Mouse (Mus musculus) heart, adult 2 months (tissue): Measurements from ENCODE around the gene Bbs5. TPM values are rescaled to one million over a fixed set of nuclear protein-coding genes. Genes with fewer than 3 reads are reported as not detected.

ENCODE experiments used
- DNase-seq, 2 experiments: peaks; one replicate each; pipeline ENCODE4 v3.0.0; 2021
- H3K27ac ChIP-seq: fragments of 200-600 bp; 2 replicates; pipeline ENCODE4 v1.8.1; 2022
- H3K27me3 ChIP-seq: fragments of 200-500 bp; 2 replicates; pipeline ENCODE4 v1.6.1; 2012; ENCODE audit warnings: mild to moderate bottlenecking, low read length, inconsistent platforms, mixed read lengths; ENCODE audit not compliant: control insufficient read depth, insufficient read depth
- H3K36me3 ChIP-seq: fragments of 200-500 bp; 2 replicates; pipeline ENCODE4 v1.6.1; 2012; ENCODE audit warnings: low read length, inconsistent platforms; ENCODE audit not compliant: control insufficient read depth, insufficient read depth
- H3K4me1 ChIP-seq: fragments of 200-500 bp; 2 replicates; pipeline ENCODE4 v1.6.1; 2011; ENCODE audit warnings: low read length; ENCODE audit not compliant: control insufficient read depth, insufficient read depth
- H3K4me3 ChIP-seq: fragments of 200-600 bp; 2 replicates; pipeline ENCODE4 v1.8.1; 2022
- H3K79me2 ChIP-seq: fragments of 200-500 bp; replicated peaks from 2 replicates; pipeline ENCODE4 v1.6.1; 2012; ENCODE audit warnings: mild to moderate bottlenecking, inconsistent platforms, low read length, moderate library complexity, mixed read lengths; ENCODE audit not compliant: control insufficient read depth, insufficient read depth
- H3K9ac ChIP-seq: fragments of 200-500 bp; 2 replicates; pipeline ENCODE4 v1.6.1; 2012; ENCODE audit warnings: low read depth, mild to moderate bottlenecking, control low read depth, inconsistent platforms, low read length, mixed read lengths
- CTCF ChIP-seq: fragments of 200-600 bp; IDR thresholded peaks from 2 replicates; pipeline ENCODE4 v1.8.1; 2022; ENCODE audit warnings: antibody characterized with exemption, mild to moderate bottlenecking, moderate library complexity
- EP300 ChIP-seq: fragments of 200-500 bp; IDR thresholded peaks from 2 replicates; pipeline ENCODE4 v1.6.1; 2011; ENCODE audit warnings: low read depth, low read length, control low read depth; ENCODE audit not compliant: insufficient read depth
- POLR2A ChIP-seq: fragments of 200-500 bp; IDR thresholded peaks from 2 replicates; pipeline ENCODE4 v1.6.1; 2011; ENCODE audit warnings: mild to moderate bottlenecking, low read depth, low read length, control low read depth; ENCODE audit not compliant: insufficient read depth
- WGBS: fragments of 180-500 bp; shearing (Covaris S2); methylation state at CpG from one replicate; pipeline ENCODE4 v1.1.7; 2018; 5-methylcytosine and 5-hydroxymethylcytosine counted together
- intact Hi-C: fragments of 180-260 bp; cut with DNase I; formaldehyde crosslinking; loops from one replicate; pipeline ENCODE4 v1.15.1; 2025
- polyA plus RNA-seq: library from polyadenylated mRNA; depleted of rRNA; stranded (reverse); fragments of >200 nt; gene quantifications from 2 replicates; pipeline ENCODE4 v1.2.3, GENCODE M21; 2012
- total RNA-seq, 2 experiments: library from RNA; stranded (reverse); gene quantifications; 2 replicates each; pipeline ENCODE4 v1.2.3; 2021

Gene Bbs5
- total and polyA plus RNA-seq, 3 experiments = 1.6 to 5.2 (median 5.1) TPM

GRCm38 (mm10) chr2:69659326-69659725 is 12.4 kb downstream of the Bbs5 start:
- no peak for DNase-seq
- TF ChIP-seq POLR2A = no peak
- no peak for TF ChIP-seq EP300
- intact Hi-C loops = no loop called here

GRCm38 (mm10) chr2:69663827-69664476 is 17.0 kb downstream of the Bbs5 start:
- no peak overlapping the region for H3K27ac ChIP-seq
- no peaks in the 10 kb centered on the region for H3K36me3 ChIP-seq
- no peak overlapping the region for H3K4me3 ChIP-seq
- WGBS = 65% methylated on average over 13 of the region's 13 CpGs
- no peaks in the 10 kb centered on the region for H3K4me1 ChIP-seq
- no peak for DNase-seq
- no peaks in the 10 kb centered on the region for H3K79me2 ChIP-seq
- intact Hi-C loops = no loop called here
- no peak overlapping the region for H3K9ac ChIP-seq
- no peaks in the 10 kb centered on the region for H3K27me3 ChIP-seq
- no peak for TF ChIP-seq POLR2A
- no peak for TF ChIP-seq CTCF
- no peak for TF ChIP-seq EP300

More at GRCm38 (mm10) chr2:69659326-69659725, 12.4 kb downstream of the Bbs5 start:
- WGBS = 84% methylated on average over 4 of the region's 4 CpGs
- H3K27me3 ChIP-seq = no peaks in the 10 kb centered on the region
- H3K4me1 ChIP-seq = no peaks in the 10 kb centered on the region
- H3K9ac ChIP-seq = no peak overlapping the region
- no peak overlapping the region for H3K27ac ChIP-seq
- no peaks in the 10 kb centered on the region for H3K79me2 ChIP-seq
- no peaks in the 10 kb centered on the region for H3K36me3 ChIP-seq
- H3K4me3 ChIP-seq = no peak overlapping the region

- Histone ChIP-seq H3K9ac (no peak overlapping the region), H3K79me2 (no peaks in the 10 kb centered on the region), H3K4me1 (no peaks in the 10 kb centered on the region), H3K4me3 (no peak overlapping the region), H3K27me3 (no peaks in the 10 kb centered on the region), H3K36me3 (no peaks in the 10 kb centered on the region), H3K27ac (no peak overlapping the region)
- WGBS = 96% methylated on average over 4 of the region's 4 CpGs
- intact Hi-C loops = no loop called here
- TF ChIP-seq CTCF = no peak
- TF ChIP-seq EP300 = no peak
- TF ChIP-seq POLR2A = no peak
- no peak for DNase-seq
Measured at GRCm38 (mm10) chr2:69667656-69668055, 20.7 kb downstream of the Bbs5 start.

GRCm38 (mm10) chr2:69668414-69668813 is 21.4 kb downstream of the Bbs5 start:
- intact Hi-C loops = no loop called here
- H3K79me2 ChIP-seq = no peaks in the 10 kb centered on the region
- H3K27ac ChIP-seq = peak overlapping the region; percentile 82
- WGBS = 60% methylated on average over 6 of the region's 6 CpGs
- TF ChIP-seq EP300 = no peak
- no peak for TF ChIP-seq POLR2A
- TF ChIP-seq CTCF = no peak
- no peaks in the 10 kb centered on the region for H3K27me3 ChIP-seq
- no peaks in the 10 kb centered on the region for H3K4me1 ChIP-seq
- H3K36me3 ChIP-seq = no peaks in the 10 kb centered on the region
- H3K4me3 ChIP-seq = no peak overlapping the region
- no peak for DNase-seq
- peak overlapping the region; percentile 36; the same call in 1 of the 2 replicates for H3K9ac ChIP-seq

GRCm38 (mm10) chr2:69669853-69670252 is 22.9 kb downstream of the Bbs5 start, which contains the start of gene Klhl41:
Klhl41 (plus strand) TSS chr2:69670120.
- H3K36me3 ChIP-seq = no peaks in the 10 kb centered on the region
- no peaks in the 10 kb centered on the region for H3K79me2 ChIP-seq
- peak within 1 kb of the TSS; percentile 82 for H3K27ac ChIP-seq
- no peaks in the 10 kb centered on the region for H3K27me3 ChIP-seq
- H3K4me1 ChIP-seq = no peaks in the 10 kb centered on the region
- intact Hi-C loops = no loop called here
- H3K9ac ChIP-seq = peak within 1 kb of the TSS; percentile 65
- 59% methylated on average over 9 of the region's 9 CpGs for WGBS
- peak within 1 kb of the TSS; percentile 34 for H3K4me3 ChIP-seq
- peak in 1 of 2 experiments; percentile 39 for DNase-seq
- no peak for TF ChIP-seq EP300
- no peak for TF ChIP-seq POLR2A
- no peak for TF ChIP-seq CTCF

- WGBS = 45% methylated on average over 5 of the region's 5 CpGs
- no peaks in the 10 kb centered on the region for H3K4me1 ChIP-seq
- intact Hi-C loops = no loop called here
- TF ChIP-seq POLR2A (no peak), CTCF (no peak), EP300 (no peak)
- no peaks in the 10 kb centered on the region for H3K36me3 ChIP-seq
- DNase-seq = no peak
- no peak overlapping the region for H3K9ac ChIP-seq
- no peaks in the 10 kb centered on the region for H3K27me3 ChIP-seq
- peak overlapping the region; percentile 9; the same call in 1 of the 2 replicates for H3K27ac ChIP-seq
- peak overlapping the region; percentile 39 for H3K4me3 ChIP-seq
- H3K79me2 ChIP-seq = no peaks in the 10 kb centered on the region
Measured at GRCm38 (mm10) chr2:69673723-69674122, 26.8 kb downstream of the Bbs5 start.
